Mouse (Mus musculus) splenic B cell, adult 2 months (primary cell): ENCODE results near the gene Irf2.

Experiments
- DNase-seq: peaks from one replicate; pipeline ENCODE4 v3.0.0-alpha.2; 2011; ENCODE audit warnings: low read depth, low spot score
- H3K27me3 ChIP-seq: 2 replicates; pipeline ENCODE4 v1.6.1; 2012; ENCODE audit warnings: mild to moderate bottlenecking, low read length, moderate library complexity, mixed read lengths; ENCODE audit not compliant: control insufficient read depth, poor library complexity, insufficient read depth, severe bottlenecking
- H3K36me3 ChIP-seq: 2 replicates; pipeline ENCODE4 v1.6.1; 2012; ENCODE audit warnings: mild to moderate bottlenecking, low read length, moderate library complexity, mixed read lengths; ENCODE audit not compliant: control insufficient read depth, poor library complexity, insufficient read depth, severe bottlenecking

Gene Irf2

DNA sequence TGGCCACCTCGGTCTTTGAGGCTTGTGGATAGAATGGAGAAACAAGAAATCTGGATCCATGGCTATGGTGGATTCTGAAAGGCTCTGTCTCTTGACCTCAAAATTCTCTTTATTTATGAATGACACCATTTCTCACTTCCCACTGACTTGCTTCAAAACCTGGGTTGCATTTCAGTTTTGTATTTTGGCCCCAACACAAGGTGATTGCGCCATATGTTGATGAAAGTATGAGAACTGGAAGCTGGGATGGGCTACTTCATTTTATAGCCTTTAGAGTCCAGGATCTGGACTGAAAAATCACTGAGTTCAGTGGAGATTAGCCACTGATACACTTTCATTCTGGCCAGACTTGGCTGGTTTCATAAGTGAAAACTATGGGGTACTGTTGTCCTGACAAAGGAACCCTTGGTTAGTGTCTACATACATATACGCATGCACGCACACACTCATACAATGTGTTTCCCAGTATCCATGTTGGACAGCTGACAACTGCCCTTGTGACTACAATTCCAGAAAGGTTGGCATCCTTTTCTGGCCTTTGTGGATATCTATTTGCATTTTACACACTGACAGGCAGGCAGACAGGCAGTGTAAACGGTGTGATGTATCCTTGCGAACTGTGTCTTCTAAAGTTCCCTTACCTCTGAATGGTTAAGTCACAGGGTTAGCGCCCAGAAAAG lies 89.3 kb downstream of the Irf2 start:
- DNase-seq, result no peak
- H3K27me3 ChIP-seq, result no peaks in the 10 kb centered on the region
- peaks cover 2% of the 10 kb centered on the region for H3K36me3 ChIP-seq

DNA sequence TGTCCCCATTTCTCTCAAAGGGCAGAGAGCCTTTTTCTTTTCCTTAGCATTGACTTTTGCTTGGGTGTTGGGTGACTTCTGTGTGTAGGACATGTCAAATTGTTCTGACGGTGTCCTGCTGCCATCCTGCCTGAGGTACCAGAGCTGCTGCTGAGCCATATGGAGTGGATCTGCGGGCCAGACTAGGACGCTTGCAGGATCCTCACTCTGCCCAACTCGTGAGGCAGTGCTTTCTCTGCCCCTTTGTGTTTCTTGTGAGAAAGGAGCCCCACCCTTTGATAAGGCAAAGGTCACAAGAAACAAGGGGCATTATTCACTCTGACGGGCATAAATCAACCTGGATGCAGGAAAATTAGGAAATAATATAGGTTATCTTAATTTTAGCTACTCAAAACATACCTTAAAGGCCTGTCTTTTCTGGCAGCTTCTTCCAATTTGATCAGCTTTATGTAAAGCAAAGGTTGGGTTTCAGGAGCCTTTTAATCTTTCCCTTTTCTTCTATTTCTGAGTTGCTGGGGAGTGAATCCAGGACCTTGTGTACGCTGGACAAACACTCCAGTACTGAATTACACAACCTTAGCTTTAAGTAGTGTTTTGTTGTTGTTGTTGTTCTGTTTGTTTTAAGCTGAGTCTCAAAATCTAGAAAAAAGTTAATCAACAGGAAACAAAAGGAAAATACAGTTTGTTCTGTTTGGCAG lies 90.0 kb downstream of the Irf2 start:
- Histone ChIP-seq H3K27me3 (no peaks in the 10 kb centered on the region), H3K36me3 (peaks cover 2% of the 10 kb centered on the region)
- no peak for DNase-seq

DNA sequence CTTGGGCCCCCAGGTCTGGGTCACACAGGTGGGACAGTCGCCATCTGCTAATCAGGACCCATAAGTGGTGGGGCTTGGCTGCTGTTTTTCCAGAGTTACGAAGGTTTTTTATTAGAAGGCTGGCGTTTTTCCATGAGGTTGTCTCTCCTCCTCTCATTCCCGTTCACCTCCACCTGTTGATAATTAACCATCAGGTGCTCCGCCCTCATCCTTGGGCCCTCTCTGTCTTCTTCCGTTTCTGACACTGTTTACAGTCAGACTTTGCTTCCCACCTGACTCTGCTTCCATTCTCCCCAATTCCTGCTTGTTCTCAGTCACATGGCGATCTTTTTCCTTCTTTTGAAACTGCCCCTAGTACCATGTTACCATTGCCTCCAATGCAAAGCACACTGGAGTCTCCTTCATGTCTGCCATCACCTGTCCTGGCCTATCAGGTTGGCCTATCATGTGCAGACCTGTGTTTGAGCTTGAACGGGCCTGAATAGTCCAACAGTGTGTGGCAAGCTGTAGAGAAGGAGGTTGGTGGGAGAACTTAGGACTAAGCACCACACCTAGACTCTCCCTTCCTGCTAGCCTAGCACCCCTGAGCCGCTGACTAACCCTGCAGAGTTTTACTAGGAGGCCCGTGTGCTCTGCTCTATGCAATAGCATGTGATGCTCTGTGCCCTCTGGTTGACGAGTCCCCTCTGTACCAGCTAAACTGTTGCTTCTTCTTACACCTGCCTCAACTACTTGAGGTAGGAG lies 90.8 kb downstream of the Irf2 start:
- Histone ChIP-seq H3K27me3 (no peaks in the 10 kb centered on the region), H3K36me3 (peaks cover 2% of the 10 kb centered on the region)
- no peak for DNase-seq

DNA sequence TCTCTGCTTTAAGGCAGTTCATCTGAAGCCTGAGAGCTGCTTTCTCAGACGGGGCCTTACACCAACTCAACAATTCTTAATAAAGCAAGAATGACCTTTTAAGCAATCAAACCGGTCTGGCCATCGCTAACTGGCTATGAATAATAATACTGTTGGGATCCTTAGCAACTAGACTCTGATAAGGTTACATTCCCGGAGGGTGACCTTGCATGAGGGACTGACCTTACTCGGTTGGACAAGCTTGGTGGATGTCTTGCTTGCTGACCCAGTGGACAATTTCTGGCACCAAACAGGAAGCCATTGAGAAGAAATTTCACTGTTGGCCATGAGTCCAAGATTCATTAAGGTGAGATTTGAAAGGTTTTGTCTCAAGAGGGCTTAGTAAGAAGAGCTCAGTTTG lies 92.4 kb downstream of the Irf2 start:
- no peaks in the 10 kb centered on the region for H3K27me3 ChIP-seq
- DNase-seq, result no peak
- H3K36me3 ChIP-seq, result peaks cover 2% of the 10 kb centered on the region

DNA sequence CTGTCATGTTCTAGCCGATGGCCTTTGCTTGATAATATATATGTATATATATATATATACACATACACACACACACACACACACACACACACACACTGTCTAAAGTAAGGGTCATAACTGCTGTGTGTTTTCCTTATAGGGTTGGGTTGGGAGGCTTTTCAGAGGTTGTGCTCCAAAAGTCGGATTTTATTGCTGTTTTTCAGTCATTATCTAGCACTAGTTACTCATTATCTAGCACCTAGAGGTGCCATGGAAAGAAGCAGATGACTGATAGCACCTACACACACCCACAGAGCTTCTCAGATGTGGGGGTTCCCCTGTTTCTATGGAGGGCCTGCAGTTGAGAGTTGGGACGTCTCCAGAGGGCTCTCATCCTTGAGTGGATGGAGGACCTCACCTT lies 92.9 kb downstream of the Irf2 start:
- no peak for DNase-seq
- Histone ChIP-seq H3K36me3 (peaks cover 2% of the 10 kb centered on the region), H3K27me3 (no peaks in the 10 kb centered on the region)

DNA sequence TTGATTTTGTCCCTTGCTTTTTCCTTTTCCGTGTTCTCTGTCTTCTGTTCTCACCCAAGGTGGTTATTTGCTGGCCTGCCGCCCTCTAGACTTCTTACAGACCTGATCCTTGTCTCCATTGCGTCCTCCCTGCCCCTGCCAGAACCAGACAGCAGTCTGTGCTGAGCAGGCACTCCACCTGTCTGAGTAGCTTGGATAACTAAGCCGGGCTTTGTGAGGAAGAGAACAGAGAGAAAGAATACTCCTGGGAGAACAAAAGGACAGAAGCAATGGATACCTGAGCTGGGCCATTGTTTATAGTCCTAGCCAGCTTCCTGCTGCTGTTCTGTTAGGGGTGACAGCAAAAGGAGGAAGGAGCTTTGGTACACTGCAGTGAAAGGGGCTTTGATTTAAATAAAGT lies 94.2 kb downstream of the Irf2 start:
- DNase-seq, result no peak
- H3K27me3 ChIP-seq, result no peaks in the 10 kb centered on the region
- peaks cover 10% of the 10 kb centered on the region for H3K36me3 ChIP-seq

DNA sequence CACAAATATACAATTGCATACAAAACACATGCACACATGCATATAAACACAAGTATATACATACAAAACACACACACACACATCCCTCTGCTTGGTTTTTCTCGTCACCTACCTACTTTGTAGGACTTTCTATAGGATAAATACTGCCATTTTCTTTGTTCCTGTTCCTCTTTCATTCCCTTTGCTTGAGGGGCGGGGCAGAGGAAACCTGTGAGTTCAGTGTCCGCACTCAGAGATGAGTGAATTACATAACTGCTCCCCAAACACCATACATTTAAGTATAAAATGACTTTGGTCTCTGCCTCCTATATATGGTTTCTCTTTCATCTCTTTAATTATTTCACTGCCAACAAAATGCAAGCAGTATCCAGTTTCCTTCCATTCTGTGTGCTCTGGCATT lies 94.9 kb downstream of the Irf2 start:
- DNase-seq, result no peak
- Histone ChIP-seq H3K27me3 (no peaks in the 10 kb centered on the region), H3K36me3 (peaks cover 9% of the 10 kb centered on the region)

DNA sequence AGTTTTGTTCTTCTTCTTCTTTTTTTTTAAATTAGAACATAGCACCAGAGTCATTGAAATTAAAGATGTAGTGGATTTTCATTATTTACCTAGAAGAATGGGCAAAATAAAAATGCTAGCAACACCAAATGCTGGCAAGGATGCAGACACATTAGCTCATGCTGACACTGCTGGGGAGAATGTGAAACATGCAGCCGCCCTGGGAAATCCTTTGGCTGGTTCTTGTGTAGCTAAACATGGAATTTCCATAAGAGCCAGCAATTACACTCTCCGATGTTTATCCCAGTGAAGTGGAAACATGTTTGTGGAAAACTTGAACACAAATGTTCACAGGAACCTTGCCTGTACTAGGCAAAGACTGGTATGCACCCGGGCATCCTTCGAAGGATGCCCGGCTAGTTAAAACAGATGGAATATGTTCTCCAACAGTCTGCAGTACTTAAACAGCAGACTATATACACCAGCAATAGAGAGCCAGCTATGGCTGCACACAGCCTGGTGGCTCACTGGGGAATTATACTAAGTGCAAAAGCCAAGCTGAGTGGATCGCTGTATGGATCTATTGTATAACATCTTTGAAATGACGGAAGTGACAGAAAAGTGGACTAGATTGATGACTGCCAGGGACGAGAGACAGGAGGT lies 96.6 kb downstream of the Irf2 start:
- no peak for DNase-seq
- H3K36me3 ChIP-seq, result peaks cover 12% of the 10 kb centered on the region
- H3K27me3 ChIP-seq, result no peaks in the 10 kb centered on the region

DNA sequence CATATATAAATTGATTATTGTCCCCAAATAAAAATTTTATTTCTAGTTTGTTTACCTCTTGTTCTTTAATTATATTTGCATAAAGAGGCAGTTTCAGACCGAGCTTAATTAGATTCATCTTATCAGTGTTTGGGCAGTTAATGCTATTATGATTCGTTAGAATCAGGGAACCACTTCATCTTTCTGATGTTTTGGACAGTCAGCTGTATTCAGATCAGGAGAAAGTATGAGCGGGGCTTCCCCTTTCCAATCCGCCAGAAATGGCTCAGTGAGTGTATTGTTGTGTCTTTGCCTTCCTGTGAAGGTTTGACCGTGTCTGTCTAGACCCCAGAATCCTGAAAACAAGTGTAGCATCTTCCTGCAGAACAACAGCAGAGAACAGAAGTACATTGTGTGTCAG lies 97.4 kb downstream of the Irf2 start:
- H3K27me3 ChIP-seq, result no peaks in the 10 kb centered on the region
- DNase-seq, result no peak
- H3K36me3 ChIP-seq, result peaks cover 12% of the 10 kb centered on the region

DNA sequence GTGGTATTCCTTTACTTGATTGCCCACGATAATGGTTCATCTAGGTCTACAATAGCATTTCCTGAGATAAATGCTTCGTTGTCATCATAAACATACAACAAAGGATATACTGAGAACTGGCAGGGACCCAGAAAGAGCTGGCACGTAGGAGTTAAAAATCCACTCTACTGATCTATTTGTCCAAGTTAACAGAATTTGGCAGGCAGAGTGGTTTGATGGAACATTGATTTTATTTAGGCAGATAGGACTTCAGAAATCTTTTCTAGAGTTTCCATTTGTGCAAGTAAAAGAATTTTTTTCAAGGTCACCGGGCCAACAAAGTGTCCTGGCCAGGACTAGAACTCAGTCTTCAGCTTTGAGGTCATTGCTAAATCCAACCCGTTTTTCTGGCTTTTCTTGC lies 98.5 kb downstream of the Irf2 start:
- Histone ChIP-seq H3K27me3 (no peaks in the 10 kb centered on the region), H3K36me3 (peaks cover 12% of the 10 kb centered on the region)
- no peak for DNase-seq

DNA sequence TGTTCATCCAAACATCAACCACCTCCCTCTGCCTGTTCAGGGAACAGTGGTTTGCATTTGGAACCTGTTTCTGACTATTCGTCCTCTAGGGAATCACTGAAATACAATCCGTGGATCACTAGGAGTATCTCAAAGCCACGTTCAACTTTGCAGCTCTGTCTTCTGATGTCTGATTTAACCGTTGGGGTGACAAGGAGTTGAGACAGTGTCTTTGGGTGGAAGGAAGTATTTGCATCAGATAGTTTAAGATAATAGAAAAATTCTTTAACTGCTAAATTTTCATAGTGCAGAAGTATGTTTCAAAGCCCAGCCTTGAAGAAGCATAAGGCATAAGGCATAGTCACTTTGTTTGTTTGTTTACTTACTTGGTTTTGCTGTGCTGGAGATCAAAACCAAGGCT lies 100.9 kb downstream of the Irf2 start:
- no peaks in the 10 kb centered on the region for H3K27me3 ChIP-seq
- H3K36me3 ChIP-seq, result peaks cover 12% of the 10 kb centered on the region

DNA sequence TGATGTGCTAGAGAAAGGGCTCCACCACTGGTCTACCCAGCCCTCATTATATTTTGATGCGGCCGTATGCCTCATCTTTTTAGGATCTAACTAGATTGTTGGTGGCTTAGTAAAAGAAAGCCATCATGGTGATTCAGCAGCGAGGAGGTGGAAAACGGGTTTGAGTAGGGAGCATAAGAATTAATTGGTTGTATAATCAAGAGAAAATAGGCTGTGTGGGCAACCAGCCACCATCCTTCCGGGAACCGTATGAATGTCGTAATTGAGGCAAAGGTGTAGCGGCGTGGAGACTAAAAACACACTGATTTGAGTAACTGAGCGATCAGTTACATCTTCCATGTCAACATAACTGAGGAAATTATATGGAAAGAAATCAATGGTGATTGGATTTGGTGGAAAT lies 101.3 kb downstream of the Irf2 start:
- peaks cover 12% of the 10 kb centered on the region for H3K36me3 ChIP-seq
- H3K27me3 ChIP-seq, result no peaks in the 10 kb centered on the region
- no peak for DNase-seq

More for the DNA sequence above, 100.9 kb downstream of the Irf2 start:
- DNase-seq, result no peak

DNA sequence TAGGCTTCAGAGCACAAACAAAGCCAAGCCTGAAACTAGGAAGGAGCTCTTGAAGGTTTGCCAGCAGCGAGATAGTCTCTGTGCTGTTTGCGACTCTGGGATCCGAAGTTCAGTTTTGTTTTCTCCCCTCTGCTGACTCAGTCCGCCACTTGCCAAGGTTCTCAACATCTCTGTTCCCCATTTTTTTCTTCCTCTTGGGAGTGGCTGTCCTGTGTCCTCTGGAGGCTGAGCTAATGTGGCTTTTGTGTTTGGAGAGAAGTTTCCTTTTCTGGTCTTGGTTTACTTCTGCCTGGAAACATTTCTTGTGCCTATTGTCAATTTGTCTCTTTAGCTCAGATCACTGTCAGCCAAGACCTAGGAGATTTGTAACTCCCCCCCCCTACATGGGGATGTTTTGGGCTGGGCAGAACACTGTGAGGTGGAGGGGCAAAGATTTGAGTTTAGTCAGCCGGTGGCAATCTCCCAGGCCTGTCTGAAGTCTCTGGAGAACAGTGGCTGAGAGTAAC lies 103.2 kb downstream of the Irf2 start:
- Histone ChIP-seq H3K36me3 (peaks cover 16% of the 10 kb centered on the region), H3K27me3 (no peaks in the 10 kb centered on the region)
- DNase-seq, result peak; percentile 32

DNA sequence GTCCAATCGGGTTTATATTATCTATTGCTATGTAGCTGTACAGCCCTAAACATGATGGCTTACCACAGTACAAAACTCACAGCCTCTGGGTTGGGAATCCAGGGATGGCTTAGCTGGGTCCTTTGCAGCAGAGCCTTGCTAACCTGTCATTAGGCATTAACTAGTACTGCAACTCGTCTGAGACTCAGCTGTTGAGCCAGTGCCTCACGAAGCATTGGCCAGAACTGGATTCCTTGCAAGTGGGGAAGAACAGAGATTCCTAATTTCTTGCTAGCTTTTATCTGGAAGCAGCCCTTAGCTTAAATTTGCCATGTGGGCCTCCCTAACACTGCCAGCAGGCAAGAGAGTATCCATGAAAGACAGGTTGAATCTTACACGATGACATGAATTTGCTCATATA lies 104.3 kb downstream of the Irf2 start:
- H3K27me3 ChIP-seq, result no peaks in the 10 kb centered on the region
- peaks cover 12% of the 10 kb centered on the region for H3K36me3 ChIP-seq
- no peak for DNase-seq
